Mouse (Mus musculus) ES-E14 (cell line): ENCODE results near the gene Mprip.

ENCODE experiments used
- HCFC1 ChIP-seq: IDR thresholded peaks from 2 replicates; pipeline ENCODE4 v1.6.1; 2012; ENCODE audit warnings: low read length, inconsistent platforms, borderline replicate concordance; ENCODE audit not compliant: insufficient read depth
- MAFK ChIP-seq: IDR thresholded peaks from 2 replicates; pipeline ENCODE4 v1.6.1; 2014; ENCODE audit warnings: mild to moderate bottlenecking, low read depth, low read length, inconsistent platforms; ENCODE audit not compliant: insufficient read depth
- ZNF384 ChIP-seq: IDR thresholded peaks from 2 replicates; pipeline ENCODE4 v1.6.1; 2012; ENCODE audit warnings: low read depth, low read length, inconsistent platforms

GRCm38 (mm10) chr11:59739996-59740395 is 78.9 kb downstream of the Mprip start:
- no peak for TF ChIP-seq ZNF384
- no peak for TF ChIP-seq MAFK
- TF ChIP-seq HCFC1, result no peak
